In the genomic region with DNA sequence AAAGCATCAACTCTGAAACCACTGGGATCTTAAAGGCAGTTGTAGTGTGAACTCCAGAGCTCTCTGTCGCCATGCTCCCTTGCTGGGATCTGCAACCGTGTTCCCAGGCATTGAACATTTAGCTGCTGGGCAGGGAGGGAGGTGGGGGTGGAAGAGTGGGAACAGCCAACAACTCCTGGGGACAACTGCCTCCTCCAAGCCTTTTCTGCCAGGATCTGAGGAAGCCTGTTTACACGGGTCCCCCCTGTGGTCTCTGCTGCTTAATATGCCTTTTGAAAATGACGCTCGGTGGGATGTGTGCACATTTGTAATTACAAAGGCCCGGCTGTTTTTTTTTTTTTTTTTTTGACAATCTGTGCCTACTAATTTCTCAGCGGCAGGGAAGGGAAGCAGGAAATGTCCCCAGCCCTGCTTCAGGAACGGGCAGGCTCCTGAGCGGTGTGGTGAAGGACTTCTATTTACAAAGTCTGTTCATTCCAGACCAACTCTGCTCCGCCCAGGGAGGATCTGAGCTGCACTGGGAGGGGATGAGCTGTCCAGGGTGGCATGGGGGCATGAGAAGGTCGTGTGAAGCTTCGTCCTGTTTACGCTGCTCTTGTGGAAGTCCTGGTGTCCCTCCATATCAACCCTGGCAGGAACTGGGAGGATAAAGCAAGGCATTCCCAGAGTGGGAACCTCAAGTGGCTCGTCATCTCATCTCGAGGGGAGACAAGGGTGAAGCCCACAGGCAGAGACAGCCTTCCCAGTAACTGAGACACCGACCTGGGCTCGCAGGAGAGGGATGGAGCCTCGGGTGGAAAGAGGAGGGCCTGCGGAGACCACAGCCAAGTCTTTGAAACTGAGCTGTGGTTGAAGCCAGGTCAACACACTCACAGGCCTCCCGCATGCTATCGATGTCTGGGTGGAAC, we compare ENCODE assay signal across 9 mouse cellular contexts.
DNase-seq lines count a peak whose midpoint lies in the region; ATAC-seq and TF ChIP-seq lines count a peak whose summit lies in the region.
"Had no signal": no experiment of that assay in that cellular context is flagged by ENCODE, and none has a peak within 500 bp of the region (broad histone marks: within the 10 kb centered on the region; RNA-seq: fewer than 3 reads in every experiment).

No protein-coding gene starts in this region.

- no peak for TF ChIP-seq CTCF in heart, postnatal 0 days (IDR thresholded peaks at IDR 0.05; ENCODE audit: low read depth)

- H3K27me3 ChIP-seq in heart, postnatal 0 days (ENCODE audit: control insufficient read depth, insufficient read depth, low read length): no peaks in the 10 kb centered on the region
- H3K27me3 ChIP-seq in embryonic facial prominence, embryonic 11.5 days (ENCODE audit: control insufficient read depth, insufficient read depth, low read length): no peaks in the 10 kb centered on the region
- H3K27me3 ChIP-seq in midbrain, embryonic 16.5 days (ENCODE audit: control insufficient read depth, insufficient read depth, low read depth, low read length): no peaks in the 10 kb centered on the region
- H3K27me3 ChIP-seq: neural tube, embryonic 12.5 days had no signal

- no peak overlapping the region for H3K9ac ChIP-seq in heart, postnatal 0 days (replicated peaks; ENCODE audit: low read depth, low read length)
- H3K9ac ChIP-seq in embryonic facial prominence, embryonic 11.5 days (replicated peaks; ENCODE audit: low read length): 0 out of 2 replicates have a peak overlapping the region, but pooled peaks have one; percentile 7
- H3K9ac ChIP-seq in midbrain, embryonic 16.5 days (ENCODE audit: low read depth, low read length): no peak overlapping the region
- H3K9ac ChIP-seq: neural tube, embryonic 12.5 days had no signal

- peak overlapping the region; percentile 34 for H3K4me2 ChIP-seq in heart, postnatal 0 days (ENCODE audit: low read depth, low read length)
- H3K4me2 ChIP-seq in embryonic facial prominence, embryonic 11.5 days (ENCODE audit: low read depth, low read length): no peak overlapping the region
- H3K4me2 ChIP-seq in midbrain, embryonic 16.5 days (ENCODE audit: low read length): no peak overlapping the region
- H3K4me2 ChIP-seq: neural tube, embryonic 12.5 days had no signal

- DNase-seq in heart, postnatal 0 days (ENCODE audit: low spot score): peak; percentile 13
- no peak for DNase-seq in heart, adult 11 months
- DNase-seq in embryonic facial prominence, embryonic 11.5 days (ENCODE audit: low spot score): peak; percentile 21
- peak; percentile 26 to 73 for DNase-seq in layer of hippocampus, adult 18-20 months (ENCODE audit: low spot score in 2 of 2)
- no peak for DNase-seq in Muller cell, postnatal 12 days (ENCODE audit: inconsistent ontology term)
- DNase-seq in adipocyte (ENCODE audit: low spot score): no peak
- no peak for DNase-seq in adrenal gland, postnatal 14 days

- H3K4me1 ChIP-seq in heart, postnatal 0 days (ENCODE audit: control insufficient read depth, insufficient read depth): 0 out of 2 replicates have a peak, but pooled peaks cover 3% of the 10 kb centered on the region
- H3K4me1 ChIP-seq in embryonic facial prominence, embryonic 11.5 days (ENCODE audit: control insufficient read depth, insufficient read depth, low read length): peaks cover 8% of the 10 kb centered on the region
- H3K4me1 ChIP-seq in midbrain, embryonic 16.5 days (ENCODE audit: control insufficient read depth, insufficient read depth, low read length): peaks cover 39% of the 10 kb centered on the region

- ATAC-seq in heart, postnatal 0 days (ENCODE audit: insufficient read depth, low read depth): peak; percentile 57
- no peak for ATAC-seq in embryonic facial prominence, embryonic 11.5 days (replicated peaks; ENCODE audit: insufficient number of reproducible peaks, low FRiP score, low TSS enrichment, low read depth)
- ATAC-seq in midbrain, embryonic 16.5 days: peak; percentile 57

- WGBS in heart, postnatal 0 days: 24% methylated on average over 21 of the region's 21 CpGs
- WGBS in embryonic facial prominence, embryonic 11.5 days: 36% methylated on average over 21 of the region's 21 CpGs
- 29% methylated on average over 21 of the region's 21 CpGs for WGBS in midbrain, embryonic 16.5 days

- no peak for TF ChIP-seq EP300 in heart, postnatal 0 days (IDR thresholded peaks at IDR 0.05; ENCODE audit: low read depth)

- H3K9me3 ChIP-seq in heart, postnatal 0 days (replicated peaks; ENCODE audit: control insufficient read depth, low read length): peaks cover 6% of the 10 kb centered on the region
- peaks cover 3% of the 10 kb centered on the region; the same call in 1 of the 2 replicates for H3K9me3 ChIP-seq in embryonic facial prominence, embryonic 11.5 days (replicated peaks; ENCODE audit: control insufficient read depth, low read length)
- H3K9me3 ChIP-seq in midbrain, embryonic 16.5 days (replicated peaks; ENCODE audit: control insufficient read depth, low read length, poor library complexity, severe bottlenecking): no peaks in the 10 kb centered on the region

- no peaks in the 10 kb centered on the region for H3K36me3 ChIP-seq in heart, postnatal 0 days (replicated peaks; ENCODE audit: control insufficient read depth, insufficient read depth, low read length)
- H3K36me3 ChIP-seq in embryonic facial prominence, embryonic 11.5 days (replicated peaks; ENCODE audit: control insufficient read depth, insufficient read depth, low read depth, low read length): no peaks in the 10 kb centered on the region
- no peaks in the 10 kb centered on the region for H3K36me3 ChIP-seq in midbrain, embryonic 16.5 days (ENCODE audit: control insufficient read depth, insufficient read depth, low read length)
- H3K36me3 ChIP-seq: neural tube, embryonic 12.5 days had no signal

- no peak overlapping the region for H3K27ac ChIP-seq in heart, postnatal 0 days (ENCODE audit: low read depth)
- no peak overlapping the region for H3K27ac ChIP-seq in embryonic facial prominence, embryonic 11.5 days (replicated peaks; ENCODE audit: low read depth, low read length)
- H3K27ac ChIP-seq in midbrain, embryonic 16.5 days (ENCODE audit: low read length): peak overlapping the region; percentile 30
- H3K27ac ChIP-seq: neural tube, embryonic 12.5 days had no signal

- H3K4me3 ChIP-seq in heart, postnatal 0 days (ENCODE audit: low read depth, low read length): no peak overlapping the region
- H3K4me3 ChIP-seq in embryonic facial prominence, embryonic 11.5 days (ENCODE audit: low read depth, low read length): no peak overlapping the region
- no peak overlapping the region for H3K4me3 ChIP-seq in midbrain, embryonic 16.5 days (ENCODE audit: low read depth, low read length)
- H3K4me3 ChIP-seq: neural tube, embryonic 12.5 days had no signal

Comparison
In these comparisons a context has a peak if more than half of its experiments do, and no peak if none do; other contexts are left out.
1. DNase-seq: peak in heart, postnatal 0 days (single experiment), embryonic facial prominence, embryonic 11.5 days (single experiment) and layer of hippocampus, adult 18-20 months (2 of 2); none in heart, adult 11 months (single experiment), Muller cell, postnatal 12 days (single experiment), adipocyte (single experiment) and adrenal gland, postnatal 14 days (single experiment).